Mouse (Mus musculus) cerebellum, adult 18-20 months (tissue): ENCODE results near the gene Pard6b.

Experiments used
- DNase-seq, 2 experiments: peaks; one replicate each; pipeline ENCODE4 v3.0.0; 2021

Gene Pard6b

DNA sequence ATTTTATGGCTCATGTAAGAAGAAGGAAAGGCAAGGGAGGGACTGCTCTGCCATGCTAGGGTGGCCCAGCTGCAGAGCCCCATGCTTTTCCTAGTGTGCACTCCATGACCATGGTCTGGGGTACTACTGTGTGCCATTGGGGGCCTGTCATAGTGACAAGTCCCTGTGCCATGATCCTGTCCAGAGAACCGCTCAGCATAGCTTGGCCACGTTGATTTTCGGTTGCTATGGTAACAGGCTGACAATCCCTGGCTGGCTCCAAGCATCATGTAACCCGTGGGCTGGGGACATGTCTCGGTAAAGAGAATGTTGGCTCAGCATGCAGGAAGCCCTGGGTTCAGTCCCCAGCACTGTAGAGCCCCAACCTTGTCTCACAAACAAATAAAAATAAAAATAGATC is 63.0 kb downstream of the Pard6b start:
- DNase-seq = no peak

DNA sequence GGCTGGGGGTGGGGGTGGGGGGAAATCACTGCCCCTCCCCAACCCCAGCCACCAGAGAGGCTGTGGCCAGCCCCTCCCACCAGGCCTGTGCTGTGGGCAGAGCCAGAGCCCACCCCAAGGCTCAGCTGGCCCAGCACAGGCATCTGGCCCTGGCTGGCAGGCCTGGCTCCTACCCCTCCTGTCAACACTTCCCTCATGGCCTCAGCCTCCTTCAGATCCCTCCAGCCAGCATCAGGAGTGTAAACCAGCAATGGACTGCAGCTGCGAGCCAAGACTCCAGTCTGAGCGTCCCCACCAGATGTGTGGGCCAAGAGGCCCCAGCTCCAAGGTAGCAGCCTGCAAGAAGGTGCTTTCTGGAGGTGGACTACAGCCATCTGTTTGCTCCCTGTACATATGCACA is 64.6 kb downstream of the Pard6b start:
- no peak for DNase-seq

DNA sequence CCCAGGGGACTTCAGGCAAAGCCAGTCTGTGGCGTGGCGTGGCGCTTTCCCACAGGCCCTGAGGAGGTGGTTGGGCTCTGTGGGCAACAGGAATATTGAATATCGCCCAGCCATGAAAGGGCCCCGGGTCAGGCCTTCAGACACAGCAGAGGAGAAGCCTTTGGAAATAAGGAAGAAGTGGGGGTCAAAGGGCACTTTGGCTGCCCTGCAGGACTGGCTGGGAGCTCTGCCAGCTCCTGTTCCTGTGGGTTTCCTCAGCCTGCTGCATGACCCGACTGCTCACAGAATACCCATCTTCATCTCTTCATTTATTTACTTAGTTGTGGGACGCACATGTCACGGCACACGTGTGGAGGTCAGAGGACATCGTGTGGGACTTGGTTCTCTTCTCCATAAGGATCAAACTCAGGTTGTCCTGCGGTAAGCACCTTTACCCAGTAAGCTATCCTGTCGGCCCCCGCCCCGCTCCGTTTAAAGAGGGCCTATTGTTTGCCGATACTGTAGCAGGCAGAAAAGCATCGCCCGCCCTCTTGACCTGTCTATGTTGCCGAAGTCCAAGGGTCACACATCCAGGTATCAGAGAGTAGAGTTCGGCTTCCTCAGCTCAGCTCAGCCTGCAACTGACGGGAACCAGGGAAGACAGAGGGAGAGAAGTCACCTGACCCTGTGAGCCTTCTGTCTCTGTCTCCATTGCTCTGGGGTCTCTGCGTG is 67.1 kb downstream of the Pard6b start:
- no peak for DNase-seq

DNA sequence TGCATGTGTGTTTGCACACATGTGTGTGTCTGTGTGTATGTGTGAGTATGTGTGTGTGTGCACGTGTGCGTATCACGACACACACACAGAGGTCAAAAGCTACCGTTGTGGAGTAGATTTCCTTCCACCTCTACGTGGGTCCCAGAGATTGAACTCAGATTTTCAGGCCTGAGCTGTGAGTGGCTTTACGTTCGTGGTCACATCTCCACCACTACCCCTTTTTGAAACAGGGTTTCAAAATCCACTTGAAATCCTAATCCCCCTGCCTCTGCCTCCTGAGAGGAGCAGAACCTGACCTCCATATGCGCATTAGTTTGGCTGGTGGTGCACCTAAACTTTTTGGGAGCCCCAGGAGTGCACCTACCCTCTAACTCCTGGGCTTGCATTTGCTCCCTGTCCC is 68.4 kb downstream of the Pard6b start:
- no peak for DNase-seq
